Mouse (Mus musculus) spleen, postnatal 10 days (tissue): ENCODE measurements at regions not wholly inside any gene's neighbourhood (a gene's known extent, or its start where the extent isn't known, plus 50 kb on each side); places are given as distances from the start of the nearest gene placed in this dataset.

Source experiments
- DNase-seq, 2 experiments: peaks; one replicate each; pipeline ENCODE4 v3.0.0; 2021 to 2022; ENCODE audit warnings: low spot score in 2 of 2

DNA sequence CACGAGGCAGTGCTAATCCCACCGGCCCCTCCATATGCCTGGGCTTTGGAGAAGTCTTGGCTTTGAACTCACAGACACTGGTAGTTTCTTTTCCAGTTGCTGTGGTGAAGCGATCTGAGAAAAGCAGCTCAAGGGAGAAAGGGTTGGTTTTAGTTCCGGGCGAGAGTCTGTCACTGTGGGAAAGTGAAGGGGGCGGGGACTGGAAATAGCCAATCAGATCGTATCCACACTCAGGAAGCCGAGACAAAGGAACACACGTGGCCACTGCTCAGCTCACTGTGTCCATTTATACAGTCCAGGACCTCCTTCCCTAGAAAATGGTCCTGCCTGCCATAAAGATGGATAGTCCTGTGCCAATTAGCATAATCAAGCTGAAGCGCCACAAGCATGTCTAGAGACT is 57.2 kb upstream of the Tgfbr2 start:
- DNase-seq = no peak

DNA sequence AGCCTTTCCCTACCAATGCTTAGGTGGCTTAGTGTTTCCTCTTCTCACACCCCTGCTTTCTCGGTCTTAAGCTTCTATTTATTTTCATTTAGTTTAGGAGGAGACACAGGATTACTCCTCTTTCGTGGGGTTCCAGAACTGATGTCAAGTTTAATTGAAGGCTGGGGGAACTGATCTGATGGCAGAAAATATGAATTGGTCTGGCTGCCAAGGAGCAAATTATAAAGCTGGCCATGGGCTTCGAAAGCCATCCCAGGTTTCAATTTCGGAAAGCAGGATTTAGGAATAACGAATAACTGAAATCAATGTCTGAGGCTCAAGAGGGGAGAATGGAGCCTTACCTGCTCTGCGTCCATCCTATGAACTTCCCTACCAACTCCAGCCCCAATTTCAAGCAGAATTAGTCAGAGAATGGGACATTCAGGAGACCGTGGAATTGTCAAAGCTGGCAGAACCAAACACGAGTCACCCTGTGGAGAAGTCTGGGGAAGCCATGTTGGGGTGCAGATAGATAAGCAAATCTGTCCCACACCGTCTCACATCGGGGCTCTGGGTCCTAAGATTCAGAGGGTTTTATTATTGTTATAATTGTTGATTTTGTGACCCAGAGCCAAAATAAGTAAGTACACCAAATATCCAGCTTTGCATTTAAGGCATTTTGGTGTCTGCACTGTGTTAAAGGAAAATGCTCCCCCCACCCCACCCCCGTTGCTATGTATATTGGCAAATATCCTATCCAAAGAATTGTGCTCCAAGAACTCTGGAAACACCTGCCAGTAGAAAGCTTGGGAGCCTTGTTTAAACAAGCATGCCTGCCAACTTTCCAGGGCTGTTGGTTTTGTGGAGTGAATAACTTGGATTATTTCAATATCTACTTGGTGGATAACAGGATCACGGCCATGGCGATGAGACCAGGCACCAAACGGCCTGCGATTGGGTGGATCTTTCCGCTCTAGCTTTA is 56.5 kb upstream of the Tgfbr2 start:
- no peak for DNase-seq

- no peak for DNase-seq
Observed at GRCm38 (mm10) chr9:116230346-116230745, 55.2 kb upstream of the Tgfbr2 start.

DNA sequence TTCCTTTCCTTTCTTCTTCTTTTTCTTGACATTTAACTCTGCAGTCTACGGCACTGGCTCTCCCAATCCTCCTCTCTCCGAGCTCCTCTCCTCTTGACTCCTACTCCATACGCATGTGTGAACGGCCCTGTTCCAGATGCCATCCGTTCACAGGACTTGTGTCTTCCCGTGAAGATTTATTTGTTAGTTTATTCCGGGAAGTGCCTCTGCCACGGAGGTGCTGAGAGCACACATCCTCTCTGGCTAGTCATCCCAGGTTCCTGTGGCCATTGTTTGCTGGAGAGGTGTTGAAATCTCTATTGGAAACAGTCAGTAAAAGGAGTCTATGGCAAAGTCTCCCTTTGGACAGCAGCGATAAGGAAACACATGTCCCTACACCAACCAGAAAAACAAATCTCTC is 53.3 kb upstream of the Tgfbr2 start:
- DNase-seq = no peak

DNA sequence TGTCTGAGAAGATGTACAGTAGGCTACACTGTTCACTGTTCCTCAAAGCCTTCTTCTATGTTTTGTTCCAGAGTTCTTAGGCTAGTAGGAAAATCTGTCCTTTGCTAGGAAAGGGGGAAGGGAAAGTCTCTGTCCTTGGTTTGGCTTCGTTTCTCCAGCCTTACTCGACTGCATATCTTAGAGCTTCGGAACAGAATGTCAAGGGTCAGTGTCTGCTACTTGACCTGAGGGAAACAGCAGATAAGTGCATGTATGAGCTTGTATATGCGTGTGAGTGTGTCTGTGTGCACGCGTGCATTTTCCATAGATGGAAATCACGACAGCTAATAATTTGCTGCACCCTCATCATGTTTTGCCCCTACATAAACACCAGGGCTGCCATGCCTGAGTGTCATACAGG is 52.6 kb upstream of the Tgfbr2 start:
- no peak for DNase-seq
